8 mouse cellular contexts compared by ENCODE assay signal in the genomic region with DNA sequence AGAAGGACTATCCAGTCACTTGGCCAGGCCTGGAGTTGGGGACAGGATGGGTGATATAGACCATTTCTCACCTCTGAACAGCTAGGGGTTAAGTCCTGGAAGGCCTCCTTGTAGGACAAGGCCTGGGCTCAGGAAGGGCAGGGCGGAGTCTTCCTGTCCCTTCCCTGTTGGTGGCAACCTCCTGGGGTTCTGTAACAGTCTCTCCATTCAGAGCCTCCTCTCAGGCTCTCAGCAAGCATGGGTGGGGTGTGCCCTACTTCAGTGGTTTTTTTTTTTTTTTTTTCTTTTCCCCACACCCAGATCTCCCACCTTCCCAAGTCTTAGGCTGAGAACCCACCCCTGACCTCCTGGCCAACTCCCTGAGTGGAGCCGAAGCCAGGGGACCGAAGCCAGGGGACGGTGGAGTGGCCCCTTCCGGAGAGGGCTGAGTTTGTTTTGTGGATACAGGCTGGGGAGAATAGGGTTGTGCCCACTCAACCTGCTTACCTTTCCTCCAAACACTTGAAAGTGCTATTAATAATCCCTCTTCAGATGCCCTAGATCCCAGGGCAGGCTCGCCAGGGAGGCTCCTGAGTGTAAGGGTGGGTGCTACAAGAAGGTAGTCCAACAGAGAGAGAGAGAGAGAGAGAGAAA. TPM values are rescaled to one million over a fixed set of nuclear protein-coding genes. Genes with fewer than 3 reads are reported as not detected.
DNase-seq lines count a peak whose midpoint lies in the region; ATAC-seq and TF ChIP-seq lines count a peak whose summit lies in the region.

No protein-coding gene starts in this region.

- no peak for DNase-seq in kidney, postnatal 14 days
- DNase-seq in forebrain, embryonic 14.5 days (ENCODE audit: low spot score) = no peak
- DNase-seq in liver, embryonic 14.5 days (ENCODE audit: low read depth in 3 of 3, low spot score in 3 of 3) = no peak
- DNase-seq in urinary bladder, postnatal 14 days (ENCODE audit: low spot score) = no peak
- no peak for DNase-seq in urinary bladder, postnatal 10 days (ENCODE audit: low spot score)

- WGBS in kidney, embryonic 15.5 days = 53% methylated on average over 6 of the region's 6 CpGs
- WGBS in forebrain, embryonic 14.5 days = 53% methylated on average over 6 of the region's 6 CpGs
- 58% methylated on average over 6 of the region's 6 CpGs for WGBS in liver, embryonic 14.5 days (ENCODE audit: insufficient replicate concordance)
- WGBS in neural tube, embryonic 13.5 days = 63% methylated on average over 6 of the region's 6 CpGs

- ATAC-seq in kidney, embryonic 15.5 days (replicated peaks; ENCODE audit: low FRiP score) = no peak
- ATAC-seq in forebrain, embryonic 14.5 days = no peak
- no peak for ATAC-seq in liver, embryonic 14.5 days (ENCODE audit: insufficient read depth)
- no peak for ATAC-seq in neural tube, embryonic 13.5 days (ENCODE audit: low read depth)
- no peak for ATAC-seq in granulocyte monocyte progenitor cell, adult 5-6 weeks (replicated peaks; ENCODE audit: poor library complexity, severe bottlenecking)

- peak overlapping the region; percentile 91 for H3K9ac ChIP-seq in kidney, embryonic 15.5 days
- H3K9ac ChIP-seq in forebrain, embryonic 14.5 days (ENCODE audit: low read length) = peak overlapping the region; percentile 93
- H3K9ac ChIP-seq in liver, embryonic 14.5 days (replicated peaks) = no peak overlapping the region
- H3K9ac ChIP-seq in neural tube, embryonic 13.5 days = peak overlapping the region; percentile 92

- H3K27ac ChIP-seq in kidney, embryonic 15.5 days = peak overlapping the region; percentile 94; the same call in 1 of the 2 replicates
- H3K27ac ChIP-seq in forebrain, embryonic 14.5 days (ENCODE audit: low read depth, low read length) = no peak overlapping the region
- no peak overlapping the region for H3K27ac ChIP-seq in liver, embryonic 14.5 days
- H3K27ac ChIP-seq in neural tube, embryonic 13.5 days (replicated peaks) = peak overlapping the region; percentile 93; the same call in 1 of the 2 replicates

- H3K4me3 ChIP-seq in kidney, embryonic 15.5 days (replicated peaks) = peak overlapping the region; percentile 83
- H3K4me3 ChIP-seq in forebrain, embryonic 14.5 days (ENCODE audit: low read depth, low read length) = peak overlapping the region; percentile 76
- H3K4me3 ChIP-seq in liver, embryonic 14.5 days (ENCODE audit: insufficient read depth in 1 of 2, low read depth in 2 of 2, low read length in 2 of 2) = no peak overlapping the region
- H3K4me3 ChIP-seq in neural tube, embryonic 13.5 days = peak overlapping the region; percentile 72

- no peaks in the 10 kb centered on the region for H3K9me3 ChIP-seq in kidney, embryonic 15.5 days (replicated peaks)
- H3K9me3 ChIP-seq in forebrain, embryonic 14.5 days (replicated peaks; ENCODE audit: control insufficient read depth, low read length) = no peaks in the 10 kb centered on the region
- no peaks in the 10 kb centered on the region for H3K9me3 ChIP-seq in liver, embryonic 14.5 days (ENCODE audit: control insufficient read depth, low read length)
- no peaks in the 10 kb centered on the region for H3K9me3 ChIP-seq in neural tube, embryonic 13.5 days

- H3K36me3 ChIP-seq in kidney, embryonic 15.5 days = no peaks in the 10 kb centered on the region
- no peaks in the 10 kb centered on the region for H3K36me3 ChIP-seq in forebrain, embryonic 14.5 days (ENCODE audit: control insufficient read depth, insufficient read depth, low read length)
- H3K36me3 ChIP-seq in liver, embryonic 14.5 days (replicated peaks; ENCODE audit: control insufficient read depth, insufficient read depth, low read depth) = no peaks in the 10 kb centered on the region
- H3K36me3 ChIP-seq in neural tube, embryonic 13.5 days = no peaks in the 10 kb centered on the region

- peaks cover 84% of the 10 kb centered on the region for H3K4me1 ChIP-seq in kidney, embryonic 15.5 days
- peaks cover 28% of the 10 kb centered on the region for H3K4me1 ChIP-seq in forebrain, embryonic 14.5 days (ENCODE audit: control insufficient read depth, insufficient read depth, low read length)
- peaks cover 6 to 28% of the 10 kb centered on the region in 2 experiments for H3K4me1 ChIP-seq in liver, embryonic 14.5 days (replicated peaks; ENCODE audit: control insufficient read depth in 2 of 2, insufficient read depth in 2 of 2, low read length in 1 of 2)
- peaks cover 82% of the 10 kb centered on the region for H3K4me1 ChIP-seq in neural tube, embryonic 13.5 days (replicated peaks)

- no peak for TF ChIP-seq EP300 in liver, embryonic 14.5 days (IDR thresholded peaks at IDR 0.05; ENCODE audit: low read depth)

- H3K4me2 ChIP-seq in kidney, embryonic 15.5 days = peak overlapping the region; percentile 72
- H3K4me2 ChIP-seq in forebrain, embryonic 14.5 days (ENCODE audit: low read length) = peak overlapping the region; percentile 91
- peak overlapping the region; percentile 79 for H3K4me2 ChIP-seq in liver, embryonic 14.5 days (ENCODE audit: low read depth)
- H3K4me2 ChIP-seq in neural tube, embryonic 13.5 days = peak overlapping the region; percentile 95

- no peak for TF ChIP-seq CTCF in liver, embryonic 14.5 days (IDR thresholded peaks at IDR 0.05; ENCODE audit: low read depth)

- no peaks in the 10 kb centered on the region for H3K27me3 ChIP-seq in kidney, embryonic 15.5 days
- no peaks in the 10 kb centered on the region for H3K27me3 ChIP-seq in forebrain, embryonic 14.5 days (replicated peaks; ENCODE audit: control insufficient read depth, insufficient read depth, low read length)
- H3K27me3 ChIP-seq in liver, embryonic 14.5 days (ENCODE audit: control insufficient read depth, insufficient read depth, low read length) = no peaks in the 10 kb centered on the region; the same call in 1 of the 2 replicates
- H3K27me3 ChIP-seq in neural tube, embryonic 13.5 days = no peaks in the 10 kb centered on the region

RNA-seq across cellular contexts. Expression of a gene that starts 2.0 kb away (rescaled TPM):
- 44.5 and 47.7 TPM in 2 replicates for polyA plus RNA-seq in kidney, embryonic 15.5 days (2015; fragmentation: Nextera tagmentation; extraction: Ambion mirVana)
- 13.8 and 17.7 TPM in 2 replicates for polyA plus RNA-seq in forebrain, embryonic 14.5 days (2014; fragmentation: Nextera tagmentation; extraction: Ambion mirVana)
- polyA plus RNA-seq in liver, embryonic 14.5 days (2012; rRNA removed) = 5.7 and 5.9 TPM in 2 replicates
- 2.7 and 2.9 TPM in 2 replicates for polyA plus RNA-seq in liver, embryonic 14.5 days (2014; fragmentation: Nextera tagmentation; extraction: Ambion mirVana)
- polyA plus RNA-seq in neural tube, embryonic 13.5 days (2015; fragmentation: Nextera tagmentation; extraction: Ambion mirVana) = 35.9 and 37.3 TPM in 2 replicates
- 7.9 and 20.5 TPM in 2 replicates for total RNA-seq in granulocyte monocyte progenitor cell, adult 5-6 weeks (2014; fragmentation: Nextera tagmentation)
- 6.2 and 9.6 TPM in 2 replicates for total RNA-seq in granulocyte monocyte progenitor cell, adult 5-6 weeks (2017)

RNA-seq across cellular contexts. Expression of a gene that starts 30.8 kb away (rescaled TPM):
- polyA plus RNA-seq in kidney, embryonic 15.5 days (2015; fragmentation: Nextera tagmentation; extraction: Ambion mirVana) = 16.5 and 19.3 TPM in 2 replicates
- polyA plus RNA-seq in forebrain, embryonic 14.5 days (2014; fragmentation: Nextera tagmentation; extraction: Ambion mirVana) = 127 and 174 TPM in 2 replicates
- polyA plus RNA-seq in liver, embryonic 14.5 days (2012; rRNA removed) = 1.4 and 2.1 TPM in 2 replicates
- polyA plus RNA-seq in liver, embryonic 14.5 days (2014; fragmentation: Nextera tagmentation; extraction: Ambion mirVana) = 2.3 and 2.6 TPM in 2 replicates
- polyA plus RNA-seq in neural tube, embryonic 13.5 days (2015; fragmentation: Nextera tagmentation; extraction: Ambion mirVana) = 192 and 198 TPM in 2 replicates
- total RNA-seq in granulocyte monocyte progenitor cell, adult 5-6 weeks (2014; fragmentation: Nextera tagmentation) = 3.5 and 6.3 TPM in 2 replicates
- total RNA-seq in granulocyte monocyte progenitor cell, adult 5-6 weeks (2017) = 1.3 and 1.6 TPM in 2 replicates

Comparison
In these comparisons a context has a peak if more than half of its experiments do, and no peak if none do; other contexts are left out.
1. H3K27ac ChIP-seq: peak in kidney, embryonic 15.5 days (single experiment) and neural tube, embryonic 13.5 days (single experiment); none in forebrain, embryonic 14.5 days (single experiment) and liver, embryonic 14.5 days (single experiment).
2. H3K4me3 ChIP-seq: peak in kidney, embryonic 15.5 days (single experiment), forebrain, embryonic 14.5 days (single experiment) and neural tube, embryonic 13.5 days (single experiment); none in liver, embryonic 14.5 days (0 of 2).
3. Peak in every context shown above with its lines, with median percentiles within 50 percentile points of each other: H3K4me2 ChIP-seq.